ENCODE assay signal across 8 mouse cellular contexts in the genomic region with DNA sequence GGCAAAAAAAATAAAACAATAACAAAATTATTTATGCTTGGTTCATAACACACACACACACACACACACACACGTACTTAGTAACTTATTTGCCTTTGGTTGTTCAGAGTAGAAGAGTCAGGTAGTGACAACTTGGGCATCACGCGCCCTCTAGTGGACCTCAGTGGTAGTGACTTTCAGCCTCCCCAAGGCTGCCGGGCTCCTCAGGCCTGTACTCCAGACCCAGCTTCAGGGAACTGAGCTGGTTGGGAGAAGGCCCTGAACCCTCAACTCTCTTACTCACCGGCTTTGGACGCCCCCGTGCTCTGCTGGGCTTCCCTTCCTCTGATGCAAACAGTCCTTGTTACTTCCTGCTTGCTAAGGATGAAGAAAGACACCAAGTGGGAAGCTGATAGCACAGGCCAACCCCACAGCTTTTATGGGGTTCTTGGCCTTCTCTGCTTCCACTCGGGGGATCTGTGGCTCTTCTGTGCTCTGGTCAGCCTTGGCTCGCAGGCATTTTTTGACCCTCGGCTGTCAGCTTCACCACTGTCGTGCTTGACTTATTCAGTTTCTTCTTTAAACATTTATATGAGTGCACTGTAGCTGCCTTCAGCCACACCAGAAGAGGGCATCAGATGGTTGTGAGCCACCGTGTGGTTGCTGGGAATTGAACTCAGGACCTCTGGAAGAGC. TPM values are rescaled to one million over a fixed set of nuclear protein-coding genes. Genes with fewer than 3 reads are reported as not detected.
DNase-seq lines count a peak whose midpoint lies in the region; ATAC-seq and TF ChIP-seq lines count a peak whose summit lies in the region.

No protein-coding gene starts in this region.

- peak overlapping the region; percentile 18 for H3K9ac ChIP-seq in embryonic facial prominence, embryonic 11.5 days (replicated peaks; ENCODE audit: low read length)
- H3K9ac ChIP-seq in limb, embryonic 14.5 days (ENCODE audit: low read depth, low read length, severe bottlenecking): no peak overlapping the region
- H3K9ac ChIP-seq in midbrain, embryonic 15.5 days: no peak overlapping the region

- H3K27ac ChIP-seq in embryonic facial prominence, embryonic 11.5 days (replicated peaks; ENCODE audit: low read depth, low read length): no peak overlapping the region
- no peak overlapping the region for H3K27ac ChIP-seq in limb, embryonic 14.5 days (replicated peaks; ENCODE audit: low read depth, low read length)
- 0 out of 2 replicates have a peak overlapping the region, but pooled peaks have one; percentile 12 for H3K27ac ChIP-seq in midbrain, embryonic 15.5 days
- peak overlapping the region; percentile 44 for H3K27ac ChIP-seq in spleen, adult 2 months (ENCODE audit: insufficient read depth, low read length)

- no peaks in the 10 kb centered on the region for H3K36me3 ChIP-seq in embryonic facial prominence, embryonic 11.5 days (replicated peaks; ENCODE audit: control insufficient read depth, insufficient read depth, low read depth, low read length)
- H3K36me3 ChIP-seq in limb, embryonic 14.5 days (ENCODE audit: control insufficient read depth, insufficient read depth, low read length): no peaks in the 10 kb centered on the region
- no peaks in the 10 kb centered on the region for H3K36me3 ChIP-seq in midbrain, embryonic 15.5 days (replicated peaks)
- H3K36me3 ChIP-seq in spleen, adult 2 months (ENCODE audit: control insufficient read depth, insufficient read depth, low read length): no peaks in the 10 kb centered on the region

- no peak for TF ChIP-seq POLR2A in limb, embryonic 14.5 days (IDR thresholded peaks at IDR 0.05; ENCODE audit: borderline replicate concordance, extremely low read depth, insufficient read depth, insufficient read length)
- TF ChIP-seq POLR2A in spleen, adult 2 months (IDR thresholded peaks at IDR 0.05; ENCODE audit: low read depth, low read length): no peak

- H3K9me3 ChIP-seq in embryonic facial prominence, embryonic 11.5 days (replicated peaks; ENCODE audit: control insufficient read depth, low read length): no peaks in the 10 kb centered on the region
- H3K9me3 ChIP-seq in limb, embryonic 14.5 days (ENCODE audit: control insufficient read depth, low read length): no peaks in the 10 kb centered on the region
- no peaks in the 10 kb centered on the region for H3K9me3 ChIP-seq in midbrain, embryonic 15.5 days

- H3K27me3 ChIP-seq in embryonic facial prominence, embryonic 11.5 days (ENCODE audit: control insufficient read depth, insufficient read depth, low read length): no peaks in the 10 kb centered on the region
- no peaks in the 10 kb centered on the region for H3K27me3 ChIP-seq in limb, embryonic 14.5 days (ENCODE audit: control insufficient read depth, insufficient read depth, low read length)
- H3K27me3 ChIP-seq in midbrain, embryonic 15.5 days (replicated peaks): no peaks in the 10 kb centered on the region
- H3K27me3 ChIP-seq in spleen, adult 2 months (ENCODE audit: control insufficient read depth, insufficient read depth, low read length): no peaks in the 10 kb centered on the region

- DNase-seq in 3T3-L1 (ENCODE audit: low read depth, low spot score): peak; percentile 98
- DNase-seq in adrenal gland, postnatal 14 days: peak; percentile 92
- peak; percentile 91 for DNase-seq in embryonic facial prominence, embryonic 11.5 days (ENCODE audit: low spot score)
- peak; percentile 98 for DNase-seq in heart, adult 11 months
- DNase-seq in kidney, adult 11 months: peak; percentile 88
- peak; percentile 93 for DNase-seq in limb, embryonic 14.5 days (ENCODE audit: low spot score)
- DNase-seq in spleen, adult 2 months (ENCODE audit: low read depth in 1 of 2, low spot score in 2 of 2): peak; percentile 79 to 83

- TF ChIP-seq CTCF in spleen, adult 2 months (IDR thresholded peaks at IDR 0.05; ENCODE audit: extremely low read depth, insufficient read depth, insufficient read length, insufficient replicate concordance): peak; percentile 89; the same call in 1 of the 2 replicates

- no peak overlapping the region for H3K4me3 ChIP-seq in embryonic facial prominence, embryonic 11.5 days (ENCODE audit: low read depth, low read length)
- no peak overlapping the region for H3K4me3 ChIP-seq in limb, embryonic 14.5 days (replicated peaks; ENCODE audit: low read length)
- H3K4me3 ChIP-seq in midbrain, embryonic 15.5 days: no peak overlapping the region
- H3K4me3 ChIP-seq in spleen, adult 2 months (ENCODE audit: extremely low read depth, insufficient read depth, insufficient read length): no peak overlapping the region

- no peaks in the 10 kb centered on the region for H3K4me1 ChIP-seq in embryonic facial prominence, embryonic 11.5 days (ENCODE audit: control insufficient read depth, insufficient read depth, low read length)
- H3K4me1 ChIP-seq in limb, embryonic 14.5 days (ENCODE audit: control insufficient read depth, insufficient read depth, low read length): peaks cover 3% of the 10 kb centered on the region; the same call in 1 of the 2 replicates
- no peaks in the 10 kb centered on the region for H3K4me1 ChIP-seq in midbrain, embryonic 15.5 days
- no peaks in the 10 kb centered on the region; the same call in 1 of the 2 replicates for H3K4me1 ChIP-seq in spleen, adult 2 months (ENCODE audit: control insufficient read depth, insufficient read depth, insufficient read length)

- H3K4me2 ChIP-seq in embryonic facial prominence, embryonic 11.5 days (ENCODE audit: low read depth, low read length): no peak overlapping the region
- H3K4me2 ChIP-seq in limb, embryonic 14.5 days (replicated peaks; ENCODE audit: low read depth, low read length, severe bottlenecking): no peak overlapping the region
- H3K4me2 ChIP-seq in midbrain, embryonic 15.5 days: no peak overlapping the region

- ATAC-seq in embryonic facial prominence, embryonic 11.5 days (replicated peaks; ENCODE audit: insufficient number of reproducible peaks, low FRiP score, low TSS enrichment, low read depth): peak; percentile 81; the same call in 1 of the 2 replicates
- ATAC-seq in limb, embryonic 14.5 days (ENCODE audit: low FRiP score, low read depth): peak; percentile 84
- peak; percentile 75 for ATAC-seq in midbrain, embryonic 15.5 days (replicated peaks)

- WGBS in embryonic facial prominence, embryonic 11.5 days: 10% methylated on average over 12 of the region's 12 CpGs
- 9% methylated on average over 12 of the region's 12 CpGs for WGBS in limb, embryonic 14.5 days
- WGBS in midbrain, embryonic 15.5 days: 12% methylated on average over 12 of the region's 12 CpGs
- 10% methylated on average over 12 of the region's 12 CpGs for WGBS in spleen, adult 2 months

RNA-seq across cellular contexts. Expression of a gene that starts 15.4 kb away (rescaled TPM):
- total RNA-seq in adrenal gland, postnatal 14 days (2021): 87.4 and 92.1 TPM in 2 replicates
- 53.9 and 55.0 TPM in 2 replicates for polyA plus RNA-seq in embryonic facial prominence, embryonic 11.5 days (2014; fragmentation: Nextera tagmentation; extraction: Ambion mirVana)
- 152 and 186 TPM in 2 replicates for polyA plus RNA-seq in limb, embryonic 14.5 days (2012; rRNA removed)
- polyA plus RNA-seq in limb, embryonic 14.5 days (2014; fragmentation: Nextera tagmentation; extraction: Ambion mirVana): 78.4 and 81.1 TPM in 2 replicates
- 87.6 and 94.7 TPM in 2 replicates for polyA plus RNA-seq in midbrain, embryonic 15.5 days (2015; fragmentation: Nextera tagmentation; extraction: Ambion mirVana)
- 65.4 and 68.0 TPM in 2 replicates for polyA plus RNA-seq in spleen, adult 2 months (2012; rRNA removed)

RNA-seq across cellular contexts. Expression of a gene that starts 45.9 kb away (rescaled TPM):
- total RNA-seq in adrenal gland, postnatal 14 days (2021): 212 and 214 TPM in 2 replicates
- 5.9 and 9.5 TPM in 2 replicates for polyA plus RNA-seq in embryonic facial prominence, embryonic 11.5 days (2014; fragmentation: Nextera tagmentation; extraction: Ambion mirVana)
- 341 and 441 TPM in 2 replicates for polyA plus RNA-seq in limb, embryonic 14.5 days (2012; rRNA removed)
- 99.8 and 103 TPM in 2 replicates for polyA plus RNA-seq in limb, embryonic 14.5 days (2014; fragmentation: Nextera tagmentation; extraction: Ambion mirVana)
- 8.2 and 12.6 TPM in 2 replicates for polyA plus RNA-seq in midbrain, embryonic 15.5 days (2015; fragmentation: Nextera tagmentation; extraction: Ambion mirVana)
- 22.5 and 25.8 TPM in 2 replicates for polyA plus RNA-seq in spleen, adult 2 months (2012; rRNA removed)

RNA-seq across cellular contexts. Expression of a gene that starts 57.1 kb away (rescaled TPM):
- 41.3 and 50.4 TPM in 2 replicates for total RNA-seq in adrenal gland, postnatal 14 days (2021)
- 137 and 151 TPM in 2 replicates for polyA plus RNA-seq in embryonic facial prominence, embryonic 11.5 days (2014; fragmentation: Nextera tagmentation; extraction: Ambion mirVana)
- 169 and 253 TPM in 2 replicates for polyA plus RNA-seq in limb, embryonic 14.5 days (2012; rRNA removed)
- polyA plus RNA-seq in limb, embryonic 14.5 days (2014; fragmentation: Nextera tagmentation; extraction: Ambion mirVana): 125 TPM in 2 replicates
- 158 and 165 TPM in 2 replicates for polyA plus RNA-seq in midbrain, embryonic 15.5 days (2015; fragmentation: Nextera tagmentation; extraction: Ambion mirVana)
- 124 and 173 TPM in 2 replicates for polyA plus RNA-seq in spleen, adult 2 months (2012; rRNA removed)

Comparison
In these comparisons a context has a peak if more than half of its experiments do, and no peak if none do; other contexts are left out.
1. H3K27ac ChIP-seq: peak in midbrain, embryonic 15.5 days (single experiment) and spleen, adult 2 months (single experiment); none in embryonic facial prominence, embryonic 11.5 days (single experiment) and limb, embryonic 14.5 days (single experiment).
2. Peak in every context shown above with its lines, with median percentiles within 50 percentile points of each other: DNase-seq and ATAC-seq.